Mouse (Mus musculus) C3H10T1/2 (cell line): ENCODE data around the gene Hadha. TPM values are rescaled to one million over a fixed set of nuclear protein-coding genes. Genes with fewer than 3 reads are reported as not detected.

Experiments
- polyA plus RNA-seq, 2 experiments: library from polyadenylated mRNA; unstranded; fragments of >200 nt; fragmentation: generic; extraction: Trizol; gene quantifications; one replicate each; pipeline ENCODE4 v1.2.1; 2012; ENCODE audit warnings: missing spikeins in 2 of 2

The Hadha gene
- polyA plus RNA-seq: 100 to 1,000 TPM in 1 of 2 experiments, 10 to 100 TPM in 1; 44.5 to 150 TPM

DNA sequence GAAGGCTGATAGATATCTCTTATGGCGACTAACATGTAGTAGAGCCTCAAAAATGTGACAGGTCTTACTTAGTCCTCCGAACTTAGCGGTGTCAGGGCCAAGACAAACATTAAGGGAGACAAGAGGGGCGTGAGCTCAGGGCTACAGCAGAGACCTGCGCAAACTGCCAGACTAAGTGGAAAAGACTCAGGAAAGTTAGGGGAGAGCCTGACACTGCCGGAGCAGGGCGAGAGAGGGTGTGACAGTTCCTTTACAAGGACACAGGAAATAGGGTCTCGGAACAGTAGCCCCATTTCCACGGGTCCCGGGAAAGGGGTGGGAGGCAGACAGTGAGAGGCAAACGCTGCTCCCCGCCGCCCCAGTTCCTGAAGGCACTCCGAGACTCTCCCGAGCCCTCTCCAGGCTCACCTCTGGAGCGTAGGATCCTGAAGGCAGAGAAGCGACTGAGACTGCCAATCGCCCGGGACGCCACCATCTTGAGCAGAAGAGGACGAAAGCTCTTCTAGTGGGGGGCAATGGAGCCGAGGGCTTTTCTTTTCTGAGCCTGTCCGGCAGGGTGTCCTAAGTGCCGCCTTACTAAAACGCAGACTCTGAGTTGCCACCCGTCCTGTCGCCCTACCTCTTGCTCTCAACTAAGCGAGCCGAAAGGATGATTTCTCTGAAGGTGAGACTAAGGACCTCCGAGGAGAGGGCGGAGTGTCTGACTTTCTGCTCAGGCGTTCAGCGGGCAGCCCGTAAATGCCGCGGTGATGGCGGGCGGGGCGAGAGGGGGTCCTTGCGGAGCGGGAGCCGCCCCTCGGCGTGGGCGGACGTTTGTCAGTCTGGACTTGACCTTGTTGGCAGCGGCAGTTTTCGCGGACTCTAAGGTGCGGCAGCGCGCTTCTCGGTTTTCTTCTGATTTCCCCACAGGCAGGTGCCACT is at the start of gene Hadha, which contains the start of gene Hadhb:
Hadha (minus strand) TSS at position 689 of the 921 bp plus-strand sequence.
Hadhb (plus strand) TSS at position 775 of the 921 bp plus-strand sequence.

DNA sequence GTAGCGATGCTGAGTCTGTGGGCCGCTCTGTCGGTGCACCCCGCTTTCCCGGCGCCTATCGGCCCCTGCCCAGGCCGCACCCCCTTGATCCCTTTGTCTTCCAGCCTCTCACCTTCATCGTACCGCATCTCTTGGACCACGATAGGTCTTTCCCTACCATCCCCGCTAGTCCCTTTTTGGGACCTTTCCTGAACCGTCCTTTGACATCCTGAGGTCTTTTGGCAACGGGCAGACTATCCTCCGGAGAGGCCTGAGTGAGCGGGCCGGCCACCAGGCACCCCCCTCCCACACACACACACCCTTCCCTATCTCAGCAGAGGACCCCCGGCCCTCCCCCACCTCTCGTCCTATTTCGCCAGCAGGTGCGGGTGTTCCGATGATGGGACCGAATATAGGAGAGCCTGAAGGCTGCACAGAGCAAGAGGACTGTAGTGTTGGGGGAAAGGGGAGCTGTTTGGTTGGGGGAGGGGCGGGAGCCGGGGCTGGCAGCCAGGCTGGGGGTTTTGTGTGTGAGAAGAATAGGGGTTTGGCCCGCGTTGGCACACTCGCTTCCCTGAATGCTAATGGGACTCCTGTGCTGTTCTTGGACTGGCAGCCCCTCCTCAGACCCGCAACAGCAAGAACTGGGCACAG is 49.2 kb downstream of the Hadha start, which contains the start of gene 3110082J24Rik:
3110082J24Rik (minus strand) TSS at position 419 of the 633 bp plus-strand sequence.

DNA sequence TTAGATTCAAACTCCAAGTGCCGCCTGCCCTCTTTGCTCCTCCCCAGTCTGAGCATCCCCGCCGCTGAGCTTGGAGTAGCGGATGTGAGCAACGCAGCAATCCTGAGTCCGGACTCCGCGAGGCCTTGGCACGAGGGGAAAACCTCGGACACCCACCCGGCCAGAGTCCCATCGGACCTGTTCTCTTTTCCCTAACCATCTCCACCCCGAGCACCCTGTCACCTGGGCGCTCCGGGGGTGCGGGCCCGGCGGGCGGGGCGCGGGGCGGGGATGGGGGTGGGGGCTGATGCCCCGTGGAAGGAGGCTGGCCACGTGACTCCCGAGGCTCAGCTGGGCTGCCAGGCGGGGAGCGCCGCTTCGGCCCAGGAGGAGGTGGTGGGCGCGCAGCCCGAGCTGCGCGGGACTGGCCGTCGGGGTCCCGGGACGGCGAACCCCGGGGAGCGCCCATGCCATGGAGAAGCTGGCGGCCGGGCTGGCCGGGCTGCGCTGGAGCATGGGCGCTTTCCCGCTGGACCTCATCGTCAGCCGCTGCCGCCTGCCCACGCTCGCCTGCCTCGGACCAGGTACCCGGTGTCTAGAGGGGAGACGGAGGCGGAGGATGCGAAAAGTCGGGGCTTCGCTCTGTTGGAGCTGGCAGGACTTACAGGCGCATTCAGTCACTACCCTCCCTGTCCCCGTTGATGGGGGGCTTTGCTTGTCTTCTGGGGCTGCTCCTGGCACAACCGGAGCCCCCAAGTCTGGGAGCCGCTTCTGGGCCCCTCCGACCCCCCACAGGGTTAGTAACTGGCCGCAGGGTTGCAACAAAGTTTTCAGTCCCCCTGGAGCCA is 49.9 kb downstream of the Hadha start, which contains the start of gene Garem2:
Garem2 (plus strand) TSS at position 321 of the 827 bp plus-strand sequence.

DNA sequence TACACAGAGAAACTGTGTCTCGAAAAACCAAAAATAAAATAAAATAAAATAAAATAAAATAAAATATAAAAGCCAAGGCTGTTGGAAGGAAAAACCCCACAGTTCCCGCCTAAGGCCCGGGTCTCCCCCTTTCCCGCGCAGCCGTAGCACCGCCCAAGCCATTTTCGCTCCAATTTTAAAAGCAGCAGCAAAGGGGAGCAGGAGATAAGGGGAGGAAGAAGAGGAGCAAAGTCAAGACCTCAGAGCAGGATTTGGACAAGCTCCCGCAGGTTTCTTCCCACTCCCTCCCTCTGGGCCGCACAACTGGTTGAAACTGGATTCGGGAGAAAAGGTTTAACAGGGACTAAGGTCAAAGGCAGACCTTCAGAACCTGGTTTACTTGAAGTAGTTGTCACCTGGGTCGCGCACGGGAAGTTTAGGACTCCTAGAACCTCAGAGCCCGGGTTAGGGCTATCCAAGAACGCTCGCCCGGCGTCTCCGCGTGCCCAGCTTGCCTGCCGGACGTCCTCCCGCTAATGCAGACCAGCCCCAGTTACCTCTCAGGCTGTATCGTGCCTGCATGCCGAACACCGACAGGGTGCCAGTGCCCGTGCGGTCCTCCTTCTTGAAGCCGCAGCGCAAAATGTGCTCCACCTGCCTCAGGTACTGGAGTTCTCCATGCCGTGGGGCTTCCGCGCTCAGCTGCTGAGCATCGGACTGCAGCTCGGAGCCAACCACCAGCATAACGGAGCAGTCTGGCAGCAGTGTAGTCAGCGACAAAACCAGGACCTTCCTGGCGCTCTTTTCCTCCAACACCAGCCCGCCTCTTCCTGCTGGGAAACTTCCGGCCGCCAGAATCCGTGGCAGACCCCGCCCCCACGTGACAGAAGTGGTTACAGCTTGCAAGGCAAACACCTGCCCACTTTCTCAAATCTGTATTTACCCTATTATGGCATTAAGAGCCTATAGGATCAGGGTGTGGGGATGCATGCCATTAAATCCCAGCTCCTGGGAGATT is 81.8 kb downstream of the Hadha start, which contains the start of gene Tyms:
Tyms (minus strand) TSS at position 793 of the 997 bp plus-strand sequence.

Other genes with a start within 250 kb of the Hadha start
- under 1 TPM in 1 of 2 experiments, not detected in 1; 0.02 TPM for gene Il6, start 142.0 kb downstream of the Hadha start, polyA plus RNA-seq
- gene Tyms, start 81.5 kb downstream of the Hadha start, polyA plus RNA-seq: 10 to 100 TPM; 57.6 to 59.0 TPM
- gene Garem2, start 50.0 kb downstream of the Hadha start, polyA plus RNA-seq: under 1 TPM; 0.18 to 0.28 TPM
- gene 3110082J24Rik, start 49.1 kb downstream of the Hadha start, polyA plus RNA-seq: under 1 TPM; 0.11 to 0.14 TPM
- gene Hadhb, start 86 bp upstream of the Hadha start, polyA plus RNA-seq: 10 to 100 TPM; 13.6 to 45.2 TPM
- gene Adgrf3, start 50.6 kb upstream of the Hadha start, polyA plus RNA-seq: under 1 TPM in 1 of 2 experiments, not detected in 1; 0.08 TPM
- gene Selenoi, start 77.4 kb upstream of the Hadha start, polyA plus RNA-seq: 1 to 10 TPM; 2.1 to 5.2 TPM
- under 1 TPM; 0.02 to 0.04 TPM for gene Drc1, start 126.2 kb upstream of the Hadha start, polyA plus RNA-seq